Mouse (Mus musculus): ENCODE data around the gene Prkn. TPM values are rescaled to one million over a fixed set of nuclear protein-coding genes. Genes with fewer than 3 reads are reported as not detected.

Prkn gene
- polyA plus RNA-seq, 1 experiment: 28.0 TPM

GRCm38 (mm10) chr17:11507082-11507481, 666.9 kb downstream of the Prkn start:
- DNase-seq (ENCODE audit: extremely low spot score in 1 of 2, low spot score in 1 of 2): peak; percentile 21 to 58

- DNase-seq (ENCODE audit: extremely low spot score in 1 of 2, low spot score in 1 of 2): peak in 1 of 2 experiments; percentile 42
These were observed 669.9 kb downstream of the Prkn start for GRCm38 (mm10) chr17:11510081-11510480.

- peak; percentile 8 to 34 for DNase-seq (ENCODE audit: extremely low spot score in 1 of 2, low spot score in 1 of 2)
These were observed 674.0 kb downstream of the Prkn start for GRCm38 (mm10) chr17:11514032-11514761.

- DNase-seq (ENCODE audit: extremely low spot score in 1 of 2, low spot score in 1 of 2): no peak
These were observed 675.4 kb downstream of the Prkn start for GRCm38 (mm10) chr17:11515619-11516018.

GRCm38 (mm10) chr17:11516165-11516564, 676.0 kb downstream of the Prkn start:
- DNase-seq (ENCODE audit: extremely low spot score in 1 of 2, low spot score in 1 of 2): no peak

GRCm38 (mm10) chr17:11532066-11532465, 691.9 kb downstream of the Prkn start:
- DNase-seq (ENCODE audit: extremely low spot score in 1 of 2, low spot score in 1 of 2): no peak

- DNase-seq (ENCODE audit: extremely low spot score in 1 of 2, low spot score in 1 of 2): no peak
These were observed 692.6 kb downstream of the Prkn start for GRCm38 (mm10) chr17:11532748-11533147.

- no peak for DNase-seq (ENCODE audit: extremely low spot score in 1 of 2, low spot score in 1 of 2)
These were observed 693.7 kb downstream of the Prkn start for GRCm38 (mm10) chr17:11533835-11534234.

GRCm38 (mm10) chr17:11538826-11539225, 698.6 kb downstream of the Prkn start:
- DNase-seq (ENCODE audit: extremely low spot score in 1 of 2, low spot score in 1 of 2): no peak

GRCm38 (mm10) chr17:11541928-11542623, 701.9 kb downstream of the Prkn start:
- DNase-seq (ENCODE audit: extremely low spot score in 1 of 2, low spot score in 1 of 2): no peak

GRCm38 (mm10) chr17:11550562-11550961, 710.4 kb downstream of the Prkn start:
- DNase-seq (ENCODE audit: extremely low spot score in 1 of 2, low spot score in 1 of 2): no peak

GRCm38 (mm10) chr17:11565681-11566080, 725.5 kb downstream of the Prkn start:
- no peak for DNase-seq (ENCODE audit: extremely low spot score in 1 of 2, low spot score in 1 of 2)

- no peak for DNase-seq (ENCODE audit: extremely low spot score in 1 of 2, low spot score in 1 of 2)
These were observed 730.2 kb downstream of the Prkn start for GRCm38 (mm10) chr17:11570392-11570791.

- peak; percentile 38 to 64 for DNase-seq (ENCODE audit: extremely low spot score in 1 of 2, low spot score in 1 of 2)
These were observed 733.5 kb downstream of the Prkn start for GRCm38 (mm10) chr17:11573666-11574065.

- no peak for DNase-seq (ENCODE audit: extremely low spot score in 1 of 2, low spot score in 1 of 2)
These were observed 745.3 kb downstream of the Prkn start for GRCm38 (mm10) chr17:11585491-11585890.

GRCm38 (mm10) chr17:11607931-11608330, 767.7 kb downstream of the Prkn start:
- DNase-seq (ENCODE audit: extremely low spot score in 1 of 2, low spot score in 1 of 2): no peak

GRCm38 (mm10) chr17:11611459-11611858, 771.3 kb downstream of the Prkn start:
- DNase-seq (ENCODE audit: extremely low spot score in 1 of 2, low spot score in 1 of 2): peak in 1 of 2 experiments; percentile 89

GRCm38 (mm10) chr17:11612801-11613531, 772.8 kb downstream of the Prkn start:
- DNase-seq (ENCODE audit: extremely low spot score in 1 of 2, low spot score in 1 of 2): peak in 1 of 2 experiments; percentile 33

GRCm38 (mm10) chr17:11617552-11617951, 777.4 kb downstream of the Prkn start:
- no peak for DNase-seq (ENCODE audit: extremely low spot score in 1 of 2, low spot score in 1 of 2)

- DNase-seq (ENCODE audit: extremely low spot score in 1 of 2, low spot score in 1 of 2): peak in 1 of 2 experiments; percentile 61
These were observed 778.9 kb downstream of the Prkn start for GRCm38 (mm10) chr17:11618886-11619590.

GRCm38 (mm10) chr17:11620770-11621169, 780.6 kb downstream of the Prkn start:
- no peak for DNase-seq (ENCODE audit: extremely low spot score in 1 of 2, low spot score in 1 of 2)

All from frontal cortex, adult 2 months (tissue).